Mouse (Mus musculus) adrenal gland, postnatal 36 days (tissue): ENCODE measurements around the gene Mfsd13b. TPM values are rescaled to one million over a fixed set of nuclear protein-coding genes. Genes with fewer than 3 reads are reported as not detected.
"Not testable (repeated sequence)": the region's sequence is repeated elsewhere in the genome, so short reads cannot be mapped to it uniquely, and the experiment has no call there.

Experiments
- DNase-seq, 2 experiments: peaks; one replicate each; pipeline ENCODE4 v3.0.0; 2021; ENCODE audit warnings: mixed read lengths in 1 of 2
- total RNA-seq, 2 experiments: library from RNA; stranded (reverse); gene quantifications; 2 replicates each; pipeline ENCODE4 v1.2.3; 2021

The Mfsd13b gene
- total RNA-seq, 2 experiments from 2014 or later = not detected

GRCm38 (mm10) chr7:120982968-120983367 lies 659 bp downstream of the Mfsd13b start:
- DNase-seq = peak; percentile 2 to 5

GRCm38 (mm10) chr7:120991191-120991590 lies 8.9 kb downstream of the Mfsd13b start:
- DNase-seq = no peak

GRCm38 (mm10) chr7:120999021-120999530 lies 16.8 kb downstream of the Mfsd13b start:
- peak; percentile 8 to 15 for DNase-seq

- no peak for DNase-seq
Measured at GRCm38 (mm10) chr7:121000065-121000822, 17.9 kb downstream of the Mfsd13b start.

GRCm38 (mm10) chr7:121001879-121002278 lies 19.6 kb downstream of the Mfsd13b start:
- no peak for DNase-seq

- DNase-seq = no peak
Measured at GRCm38 (mm10) chr7:121002407-121002928, 20.2 kb downstream of the Mfsd13b start.

GRCm38 (mm10) chr7:121003793-121004418 lies 21.6 kb downstream of the Mfsd13b start:
- DNase-seq = peak in 1 of 2 experiments; percentile 3

- DNase-seq = no peak
Measured at GRCm38 (mm10) chr7:121011794-121012689, 29.7 kb downstream of the Mfsd13b start.

- DNase-seq = no peak
Measured at GRCm38 (mm10) chr7:121014486-121014885, 32.2 kb downstream of the Mfsd13b start.

GRCm38 (mm10) chr7:121018778-121019177 lies 36.5 kb downstream of the Mfsd13b start:
- no peak for DNase-seq

GRCm38 (mm10) chr7:121020277-121020676 lies 38.0 kb downstream of the Mfsd13b start:
- DNase-seq = peak; percentile 14 to 48

GRCm38 (mm10) chr7:121025221-121026008 lies 43.1 kb downstream of the Mfsd13b start:
- DNase-seq = no peak

- DNase-seq = no peak
Measured at GRCm38 (mm10) chr7:121026300-121026699, 44.0 kb downstream of the Mfsd13b start.

- DNase-seq = not testable (repeated sequence)
Measured at GRCm38 (mm10) chr7:121029947-121030346, 47.6 kb downstream of the Mfsd13b start.

- DNase-seq = peak; percentile 94 to 96
Measured at GRCm38 (mm10) chr7:121033856-121034652, 51.7 kb downstream of the Mfsd13b start, which contains the start of gene Mettl9. Mettl9 (plus strand) TSS chr7:121034445.

GRCm38 (mm10) chr7:121034701-121035141 lies 52.4 kb downstream of the Mfsd13b start:
- DNase-seq = peak; percentile 54 to 73

- DNase-seq = peak; percentile 49 to 67
Measured at GRCm38 (mm10) chr7:121035161-121035721, 52.9 kb downstream of the Mfsd13b start.

- DNase-seq = no peak
Measured at GRCm38 (mm10) chr7:121040595-121040994, 58.3 kb downstream of the Mfsd13b start.

- DNase-seq = no peak
Measured at GRCm38 (mm10) chr7:121041989-121042388, 59.7 kb downstream of the Mfsd13b start.

- DNase-seq = no peak
Measured at GRCm38 (mm10) chr7:121043004-121043403, 60.7 kb downstream of the Mfsd13b start.
